Mouse (Mus musculus) lung, postnatal 14 days (tissue): ENCODE results near the gene Ceacam18.
"Not testable (repeated sequence)": the region's sequence is repeated elsewhere in the genome, so short reads cannot be mapped to it uniquely, and the experiment has no call there.

Source experiments
- DNase-seq: peaks from one replicate; pipeline ENCODE4 v3.0.0; 2021

The Ceacam18 gene

GRCm38 (mm10) chr7:43671064-43671808 lies 36.7 kb downstream of the Ceacam18 start:
- DNase-seq = no peak

GRCm38 (mm10) chr7:43671809-43672580 lies 37.5 kb downstream of the Ceacam18 start, which contains the start of gene Ctu1:
Gene Ctu1 (plus strand): TSS chr7:43672016.
- DNase-seq = peak; percentile 88

GRCm38 (mm10) chr7:43672581-43673260 lies 38.2 kb downstream of the Ceacam18 start:
- DNase-seq = peak; percentile 30

- DNase-seq = no peak
Measured at GRCm38 (mm10) chr7:43675091-43675490, 40.6 kb downstream of the Ceacam18 start.

GRCm38 (mm10) chr7:43678517-43678916 lies 44.0 kb downstream of the Ceacam18 start:
- peak; percentile 64 for DNase-seq

- peak; percentile 79 for DNase-seq
Measured at GRCm38 (mm10) chr7:43680960-43681359, 46.5 kb downstream of the Ceacam18 start.

GRCm38 (mm10) chr7:43682511-43682910 lies 48.0 kb downstream of the Ceacam18 start:
- not testable (repeated sequence) for DNase-seq

- DNase-seq = peak; percentile 27
Measured at GRCm38 (mm10) chr7:43685088-43685487, 50.6 kb downstream of the Ceacam18 start.

GRCm38 (mm10) chr7:43690118-43690517 lies 55.6 kb downstream of the Ceacam18 start, which contains the start of gene Klk14:
Gene Klk14 (plus strand): TSS chr7:43690418.
- DNase-seq = no peak
